Mouse (Mus musculus) c-Kit-positive CD71-positive TER-119-positive erythroid progenitor cells, embryonic 14.5 days (primary cell): ENCODE data around the gene Thrb.

Experiments used
- DNase-seq: peaks from one replicate; pipeline ENCODE4 v3.0.0-alpha.2; 2013; ENCODE audit warnings: low spot score

Thrb gene

GRCm38 (mm10) chr14:17713297-17713904 lies 53.3 kb downstream of the Thrb start:
- DNase-seq: no peak

GRCm38 (mm10) chr14:17719494-17719893 lies 59.4 kb downstream of the Thrb start:
- no peak for DNase-seq

- no peak for DNase-seq
Observed at GRCm38 (mm10) chr14:17722824-17723445, 62.9 kb downstream of the Thrb start.

GRCm38 (mm10) chr14:17724577-17724976 lies 64.5 kb downstream of the Thrb start:
- DNase-seq: no peak

GRCm38 (mm10) chr14:17726906-17727305 lies 66.8 kb downstream of the Thrb start:
- DNase-seq: no peak

- no peak for DNase-seq
Observed at GRCm38 (mm10) chr14:17727878-17728277, 67.8 kb downstream of the Thrb start.

- DNase-seq: no peak
Observed at GRCm38 (mm10) chr14:17728889-17729288, 68.8 kb downstream of the Thrb start.

GRCm38 (mm10) chr14:17731020-17731419 lies 71.0 kb downstream of the Thrb start:
- DNase-seq: no peak

GRCm38 (mm10) chr14:17733077-17733778 lies 73.2 kb downstream of the Thrb start:
- no peak for DNase-seq

GRCm38 (mm10) chr14:17733779-17734137 lies 73.7 kb downstream of the Thrb start:
- DNase-seq: no peak

- DNase-seq: no peak
Observed at GRCm38 (mm10) chr14:17735440-17735839, 75.4 kb downstream of the Thrb start.

- DNase-seq: no peak
Observed at GRCm38 (mm10) chr14:17740903-17741302, 80.8 kb downstream of the Thrb start.

- DNase-seq: no peak
Observed at GRCm38 (mm10) chr14:17742264-17742663, 82.2 kb downstream of the Thrb start.

GRCm38 (mm10) chr14:17742902-17743712 lies 83.0 kb downstream of the Thrb start:
- no peak for DNase-seq

GRCm38 (mm10) chr14:17743713-17744158 lies 83.7 kb downstream of the Thrb start:
- no peak for DNase-seq

- DNase-seq: no peak
Observed at GRCm38 (mm10) chr14:17747922-17748321, 87.9 kb downstream of the Thrb start.

- DNase-seq: no peak
Observed at GRCm38 (mm10) chr14:17748945-17749344, 88.9 kb downstream of the Thrb start.

GRCm38 (mm10) chr14:17751911-17752310 lies 91.8 kb downstream of the Thrb start:
- no peak for DNase-seq

- DNase-seq: no peak
Observed at GRCm38 (mm10) chr14:17753429-17753828, 93.4 kb downstream of the Thrb start.

- DNase-seq: no peak
Observed at GRCm38 (mm10) chr14:17756732-17757131, 96.7 kb downstream of the Thrb start.

GRCm38 (mm10) chr14:17767987-17768386 lies 107.9 kb downstream of the Thrb start:
- DNase-seq: no peak

GRCm38 (mm10) chr14:17774404-17774803 lies 114.3 kb downstream of the Thrb start:
- DNase-seq: no peak

GRCm38 (mm10) chr14:17781921-17782320 lies 121.9 kb downstream of the Thrb start:
- DNase-seq: no peak
